Mouse (Mus musculus) left cerebral cortex, adult 2 months (tissue): Measurements from ENCODE around the gene Gm14496. TPM values are rescaled to one million over a fixed set of nuclear protein-coding genes. Genes with fewer than 3 reads are reported as not detected.
"Not testable (repeated sequence)": the region's sequence is repeated elsewhere in the genome, so short reads cannot be mapped to it uniquely, and the experiment has no call there.

Experiments
- DNase-seq, 2 experiments: peaks; one replicate each; pipeline ENCODE4 v3.0.0; 2021 to 2022; ENCODE audit warnings: low spot score in 2 of 2, mixed read lengths in 1 of 2; ENCODE audit errors: extremely low spot score in 1 of 2
- H3K27ac ChIP-seq: fragments of 200-600 bp; 2 replicates; pipeline ENCODE4 v1.8.1; 2022
- H3K4me3 ChIP-seq: fragments of 200-600 bp; 2 replicates; pipeline ENCODE4 v1.8.1; 2022
- CTCF ChIP-seq: fragments of 200-600 bp; IDR thresholded peaks from 2 replicates; pipeline ENCODE4 v1.8.1; 2022; ENCODE audit warnings: antibody characterized with exemption, mild to moderate bottlenecking, moderate library complexity
- intact Hi-C: fragments of 180-260 bp; cut with DNase I; formaldehyde crosslinking; loops from one replicate; pipeline ENCODE4 v1.15.1; 2025
- long read RNA-seq, 2 experiments: library from polyadenylated mRNA; stranded (forward); transcript quantifications; one replicate each; pipeline ENCODE4 v2.0.0; 2021; ENCODE audit warnings: borderline mapping rate in 2 of 2
- total RNA-seq, 2 experiments: library from RNA; stranded (reverse); gene quantifications; 2 replicates each; pipeline ENCODE4 v1.2.3; 2021

Gm14496 gene
- total RNA-seq, result not detected
- long read RNA-seq, experiment 1, result 0 reads
- long read RNA-seq, experiment 2, result 0 reads

GRCm38 (mm10) chr2:181990829-181991228 is at the start of gene Gm14496:
Gm14496 (plus strand) TSS chr2:181991129.
- no peak within 1 kb of the TSS for H3K27ac ChIP-seq
- intact Hi-C loops, result no loop called here
- no peak for DNase-seq
- H3K4me3 ChIP-seq, result no peak within 1 kb of the TSS
- no peak for TF ChIP-seq CTCF

- intact Hi-C loops, H3K4me3 ChIP-seq, DNase-seq, H3K27ac ChIP-seq: not testable (repeated sequence)
Observed at GRCm38 (mm10) chr2:181952747-181953680, 37.9 kb upstream of the Gm14496 start.

GRCm38 (mm10) chr2:181968395-181968794 is 22.5 kb upstream of the Gm14496 start:
- TF ChIP-seq CTCF, result no peak

GRCm38 (mm10) chr2:181969187-181969586 is 21.7 kb upstream of the Gm14496 start:
- intact Hi-C loops, result no loop called here
- TF ChIP-seq CTCF, result no peak
- Histone ChIP-seq H3K27ac (no peak overlapping the region), H3K4me3 (no peak overlapping the region)
- no peak for DNase-seq

More at GRCm38 (mm10) chr2:181968395-181968794, 22.5 kb upstream of the Gm14496 start:
- intact Hi-C loops, result no loop called here
- DNase-seq, result no peak
- H3K4me3 ChIP-seq, result no peak overlapping the region
- H3K27ac ChIP-seq, result no peak overlapping the region

- H3K4me3 ChIP-seq, H3K27ac ChIP-seq, intact Hi-C loops, DNase-seq: not testable (repeated sequence)
Observed at GRCm38 (mm10) chr2:181981969-181982368, 9.0 kb upstream of the Gm14496 start.

Other genes with a start within 250 kb of the Gm14496 start
- 10 to 100 TPM; 17.9 to 19.6 TPM for gene Myt1, start 227.8 kb upstream of the Gm14496 start, total RNA-seq
- 10 to 100 TPM; 79.1 to 90.6 TPM for gene Pcmtd2, start 153.3 kb upstream of the Gm14496 start, total RNA-seq
- 10 to 100 TPM; 29.5 to 30.9 TPM for gene Polr3k, start 126.8 kb upstream of the Gm14496 start, total RNA-seq